ENCODE assay signal across 10 mouse cellular contexts in the genomic region with DNA sequence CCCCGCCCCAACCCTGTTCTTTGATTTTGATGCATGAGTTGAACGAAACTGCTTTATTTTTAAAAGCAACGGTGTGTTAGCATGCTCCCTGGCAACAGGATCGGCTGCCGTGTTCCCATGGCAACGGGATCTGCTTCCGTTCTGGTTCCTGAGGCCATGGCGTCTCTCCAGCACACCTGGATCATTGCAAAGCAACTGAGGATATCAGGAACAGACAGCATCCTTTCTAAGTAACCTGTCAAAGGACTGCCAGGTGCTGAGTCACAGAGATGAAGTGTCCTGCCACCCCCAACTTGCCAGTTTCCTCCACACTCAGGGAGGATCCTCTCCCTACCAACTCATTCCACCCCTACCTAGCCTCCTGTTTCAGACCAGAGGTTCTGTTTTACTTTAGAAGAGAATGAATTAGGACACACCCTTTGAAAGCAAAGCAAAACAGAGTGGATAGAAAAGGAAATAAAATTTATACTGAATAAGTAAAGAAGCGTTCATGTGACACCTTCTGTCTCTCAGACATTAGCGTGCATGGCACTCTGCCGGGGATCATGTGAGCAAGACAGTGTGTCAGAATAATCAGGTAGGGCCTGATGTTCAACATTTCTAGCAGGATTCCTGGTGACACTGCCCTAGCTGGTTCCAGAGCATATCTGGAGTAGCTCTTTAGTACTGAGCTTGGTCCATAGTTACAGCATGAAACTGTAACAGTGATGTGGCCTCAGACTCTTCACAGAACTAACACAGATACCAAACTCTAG. TPM values are rescaled to one million over a fixed set of nuclear protein-coding genes. Genes with fewer than 3 reads are reported as not detected.
DNase-seq lines count a peak whose midpoint lies in the region; ATAC-seq lines count a peak whose summit lies in the region.
"Had no signal": no experiment of that assay in that cellular context is flagged by ENCODE, and none has a peak within 500 bp of the region (broad histone marks: within the 10 kb centered on the region; RNA-seq: fewer than 3 reads in every experiment).

No protein-coding gene starts in this region.

- no peak overlapping the region for H3K4me3 ChIP-seq in midbrain, embryonic 15.5 days
- H3K4me3 ChIP-seq in midbrain, embryonic 13.5 days (replicated peaks) = no peak overlapping the region
- H3K4me3 ChIP-seq: liver, embryonic 12.5 days had no signal

- H3K27me3 ChIP-seq in midbrain, embryonic 15.5 days (replicated peaks) = no peaks in the 10 kb centered on the region
- no peaks in the 10 kb centered on the region for H3K27me3 ChIP-seq in midbrain, embryonic 13.5 days
- H3K27me3 ChIP-seq: liver, embryonic 12.5 days had no signal

- no peaks in the 10 kb centered on the region for H3K36me3 ChIP-seq in midbrain, embryonic 15.5 days (replicated peaks)
- H3K36me3 ChIP-seq in midbrain, embryonic 13.5 days = no peaks in the 10 kb centered on the region
- H3K36me3 ChIP-seq: G1E; liver, embryonic 12.5 days had no signal

- peak overlapping the region; percentile 35 for H3K27ac ChIP-seq in midbrain, embryonic 15.5 days
- H3K27ac ChIP-seq in midbrain, embryonic 13.5 days = no peak overlapping the region
- H3K27ac ChIP-seq: liver, embryonic 12.5 days had no signal

- H3K4me2 ChIP-seq in midbrain, embryonic 15.5 days = peak overlapping the region; percentile 12; the same call in 1 of the 2 replicates
- H3K4me2 ChIP-seq in midbrain, embryonic 13.5 days (replicated peaks) = no peak overlapping the region
- H3K4me2 ChIP-seq: liver, embryonic 12.5 days had no signal

- no peaks in the 10 kb centered on the region for H3K9me3 ChIP-seq in midbrain, embryonic 15.5 days
- H3K9me3 ChIP-seq in midbrain, embryonic 13.5 days = no peaks in the 10 kb centered on the region

- WGBS in midbrain, embryonic 15.5 days = 49% methylated on average over 11 of the region's 11 CpGs
- WGBS in midbrain, embryonic 13.5 days = 63% methylated on average over 11 of the region's 11 CpGs

- 0 out of 2 replicates have a peak, but pooled peaks cover 6% of the 10 kb centered on the region for H3K4me1 ChIP-seq in midbrain, embryonic 15.5 days
- H3K4me1 ChIP-seq in midbrain, embryonic 13.5 days (replicated peaks) = no peaks in the 10 kb centered on the region
- H3K4me1 ChIP-seq: liver, embryonic 12.5 days had no signal

- no peak overlapping the region for H3K9ac ChIP-seq in midbrain, embryonic 15.5 days
- H3K9ac ChIP-seq in midbrain, embryonic 13.5 days (replicated peaks) = no peak overlapping the region
- H3K9ac ChIP-seq: liver, embryonic 12.5 days had no signal

- DNase-seq in left cerebral cortex, postnatal 10 days (ENCODE audit: extremely low spot score in 1 of 2, low spot score in 2 of 2) = peak; percentile 45 to 64
- DNase-seq in telencephalon, adult 2 months (ENCODE audit: low read depth, low spot score) = peak; percentile 65
- DNase-seq in urinary bladder, postnatal 36 days (ENCODE audit: low spot score in 2 of 2) = no peak
- DNase-seq: cerebellum, adult 11-12 months had no signal

- intact Hi-C loops in left cerebral cortex, postnatal 10 days (cut with DNase I) = loop anchor here (5.0 kb wide), 1 partner anchor 114 kb away; no protein-coding TSS in a partner anchor

- peak; percentile 87 for ATAC-seq in midbrain, embryonic 15.5 days (replicated peaks)
- ATAC-seq in midbrain, embryonic 13.5 days = no peak
- ATAC-seq in frontal cortex, adult (ENCODE audit: low TSS enrichment) = peak; percentile 80
- ATAC-seq in megakaryocyte progenitor cell, adult 5-6 weeks (replicated peaks; ENCODE audit: poor library complexity) = no peak
- ATAC-seq: liver, embryonic 12.5 days had no signal

RNA-seq across cellular contexts. Expression of a gene that starts 11.3 kb away (rescaled TPM):
- polyA plus RNA-seq in midbrain, embryonic 15.5 days (2015; fragmentation: Nextera tagmentation; extraction: Ambion mirVana) = 74.6 and 77.4 TPM in 2 replicates
- polyA plus RNA-seq in midbrain, embryonic 13.5 days (2015; fragmentation: Nextera tagmentation; extraction: Ambion mirVana) = 52.0 and 55.1 TPM in 2 replicates
- total RNA-seq in left cerebral cortex, postnatal 10 days (2021) = 100 to 1,000 TPM; 138 TPM
- total RNA-seq in megakaryocyte progenitor cell, adult 5-6 weeks (2015) = 9.5 and 10.0 TPM in 2 replicates
- total RNA-seq in megakaryocyte progenitor cell, adult 5-6 weeks (2017) = 4.2 and 8.5 TPM in 2 replicates

Comparison
In these comparisons a context has a peak if more than half of its experiments do, and no peak if none do; other contexts are left out.
1. ATAC-seq: peak in midbrain, embryonic 15.5 days (single experiment) and frontal cortex, adult (single experiment); none in midbrain, embryonic 13.5 days (single experiment) and megakaryocyte progenitor cell, adult 5-6 weeks (single experiment).
2. DNase-seq: peak in left cerebral cortex, postnatal 10 days (2 of 2) and telencephalon, adult 2 months (single experiment); none in urinary bladder, postnatal 36 days (0 of 2).
3. RNA of a gene that starts 11.3 kb away (total RNA-seq): 138 TPM in left cerebral cortex, postnatal 10 days; 4.2 to 10.0 TPM in megakaryocyte progenitor cell, adult 5-6 weeks; every median in the first group is over 10 times any median in the second.